Mouse (Mus musculus) ES-E14 (cell line): ENCODE data around the gene Gpx4.

Source experiments
- CHD2 ChIP-seq: IDR thresholded peaks from 2 replicates; pipeline ENCODE4 v1.6.1; 2014; ENCODE audit warnings: mild to moderate bottlenecking, low read depth, low read length, inconsistent platforms
- HCFC1 ChIP-seq: IDR thresholded peaks from 2 replicates; pipeline ENCODE4 v1.6.1; 2012; ENCODE audit warnings: low read length, inconsistent platforms, borderline replicate concordance; ENCODE audit not compliant: insufficient read depth

GRCm38 (mm10) chr10:80069948-80070450 is 23.0 kb downstream of the Gpx4 start:
- no peak for TF ChIP-seq HCFC1
- TF ChIP-seq CHD2, result no peak
